Mouse (Mus musculus) ES-E14 (cell line): ENCODE results near the gene Clic6.

Source experiments
- CHD2 ChIP-seq: IDR thresholded peaks from 2 replicates; pipeline ENCODE4 v1.6.1; 2014; ENCODE audit warnings: mild to moderate bottlenecking, low read depth, low read length, inconsistent platforms
- HCFC1 ChIP-seq: IDR thresholded peaks from 2 replicates; pipeline ENCODE4 v1.6.1; 2012; ENCODE audit warnings: low read length, inconsistent platforms, borderline replicate concordance; ENCODE audit not compliant: insufficient read depth
- MAFK ChIP-seq: IDR thresholded peaks from 2 replicates; pipeline ENCODE4 v1.6.1; 2014; ENCODE audit warnings: mild to moderate bottlenecking, low read depth, low read length, inconsistent platforms; ENCODE audit not compliant: insufficient read depth
- ZC3H11A ChIP-seq: IDR thresholded peaks from 2 replicates; pipeline ENCODE4 v1.6.1; 2012; ENCODE audit warnings: low read depth, mild to moderate bottlenecking, inconsistent platforms, low read length, borderline replicate concordance
- ZNF384 ChIP-seq: IDR thresholded peaks from 2 replicates; pipeline ENCODE4 v1.6.1; 2012; ENCODE audit warnings: low read depth, low read length, inconsistent platforms

DNA sequence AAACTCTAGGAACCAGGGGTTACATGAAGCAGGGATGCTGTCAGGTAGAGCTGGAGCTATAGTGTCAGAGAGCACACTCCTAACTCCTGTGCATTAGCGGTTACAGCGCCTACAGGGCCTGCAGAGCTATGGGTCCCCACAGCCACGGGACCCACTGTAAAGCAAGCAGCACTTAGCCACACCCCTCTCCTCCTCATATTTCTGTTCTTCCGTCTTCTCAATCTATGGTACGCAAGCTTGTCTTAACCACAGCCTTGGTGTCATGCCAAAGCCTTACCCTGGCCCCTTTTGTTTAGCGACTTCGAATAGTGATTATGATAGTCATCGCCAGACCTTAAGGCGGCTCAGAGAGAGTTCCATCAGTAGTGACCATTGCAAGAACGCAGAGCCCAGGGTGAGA is 96.2 kb downstream of the Clic6 start:
- no peak for TF ChIP-seq MAFK
- no peak for TF ChIP-seq ZNF384
- TF ChIP-seq HCFC1, result no peak
- TF ChIP-seq ZC3H11A, result no peak
- TF ChIP-seq CHD2, result no peak
